Mouse (Mus musculus): ENCODE results near the gene Kirrel3. TPM values are rescaled to one million over a fixed set of nuclear protein-coding genes. Genes with fewer than 3 reads are reported as not detected.

Kirrel3 gene
- total and polyA plus RNA-seq, 3 experiments = 0.35 to 0.85 (median 0.48) TPM

DNA sequence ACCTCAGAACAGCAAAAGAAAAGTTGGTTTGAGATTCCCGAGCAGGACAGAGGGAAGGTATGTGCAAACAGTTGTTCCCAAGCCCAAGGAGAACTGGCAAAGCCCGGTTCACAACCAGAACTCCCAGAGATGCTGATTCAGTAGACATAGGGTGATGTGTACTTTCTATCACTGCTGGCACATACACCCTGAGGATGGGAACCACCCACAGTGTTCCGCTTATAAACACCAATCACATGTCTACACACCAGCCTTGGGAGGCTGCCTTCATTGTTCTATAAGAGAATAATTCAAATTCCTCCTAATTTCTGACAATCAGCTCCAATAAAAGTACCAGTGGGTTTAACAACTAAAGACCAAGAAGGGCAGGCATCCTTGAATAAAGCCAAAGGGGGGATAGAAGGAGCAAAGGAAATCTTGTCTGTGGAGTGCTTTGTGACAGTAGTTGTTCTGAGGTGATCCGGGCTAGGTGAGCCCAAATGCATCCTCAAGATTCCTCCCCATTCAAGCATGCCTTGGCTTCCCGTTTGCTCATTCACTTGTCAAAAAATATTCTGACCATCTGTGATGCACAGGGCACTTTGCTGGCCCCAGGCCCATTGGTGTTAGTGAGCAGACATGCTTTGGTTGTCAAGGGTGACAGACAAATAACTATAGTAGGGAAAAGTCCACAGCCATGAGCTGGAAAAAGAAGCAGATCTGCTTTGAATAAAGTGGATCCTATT, 266.5 kb downstream of the Kirrel3 start:
- DNase-seq = no peak

GRCm38 (mm10) chr9:34752801-34753170, 267.1 kb downstream of the Kirrel3 start:
- DNase-seq = peak; percentile 59

DNA sequence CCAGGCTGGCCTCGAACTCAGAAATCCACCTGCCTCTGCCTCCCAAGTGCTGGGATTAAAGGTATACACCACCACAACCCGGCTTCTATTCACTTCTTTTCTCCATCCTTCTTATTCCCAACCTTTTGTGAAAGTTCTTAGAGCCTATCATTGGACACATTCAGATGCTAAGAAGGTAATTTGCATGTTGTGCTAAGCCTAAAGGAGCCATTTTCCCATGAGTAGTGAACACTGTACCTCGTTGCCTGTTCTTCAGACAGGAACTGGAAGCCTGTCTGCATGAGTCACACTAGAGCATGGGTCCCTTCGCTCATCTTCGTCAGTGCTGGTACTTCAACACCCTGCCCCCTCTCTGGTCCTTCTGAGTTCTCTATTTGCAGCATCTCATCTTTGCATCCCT, 268.2 kb downstream of the Kirrel3 start:
- no peak for DNase-seq

DNA sequence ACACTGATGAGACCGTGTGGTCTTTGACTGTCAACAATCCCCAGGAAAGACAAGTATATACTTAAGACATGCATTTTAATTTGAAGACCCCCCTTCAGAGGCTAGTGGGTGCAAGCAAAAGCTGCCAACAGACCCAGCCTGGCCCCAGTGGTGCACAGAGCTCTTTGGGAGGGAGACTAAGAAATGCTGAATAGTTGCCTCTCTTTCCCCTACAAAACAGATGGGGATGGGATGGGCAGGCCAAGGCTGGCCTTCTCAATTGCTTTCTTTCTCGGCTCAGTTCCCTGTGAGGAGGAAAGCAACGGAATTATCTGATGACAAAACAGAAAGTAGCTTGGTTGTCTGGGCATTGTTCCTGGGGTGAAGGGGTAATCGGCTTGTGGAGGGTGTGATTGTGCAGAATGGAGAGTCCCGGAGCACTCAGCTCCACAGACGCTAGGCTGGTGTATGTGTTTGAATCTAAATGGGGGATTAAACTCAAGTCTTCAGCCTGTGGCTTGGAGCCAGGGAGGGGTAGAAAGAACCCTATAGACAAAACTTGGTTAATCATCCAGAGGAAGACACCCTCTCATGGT, 268.9 kb downstream of the Kirrel3 start:
- no peak for DNase-seq

DNA sequence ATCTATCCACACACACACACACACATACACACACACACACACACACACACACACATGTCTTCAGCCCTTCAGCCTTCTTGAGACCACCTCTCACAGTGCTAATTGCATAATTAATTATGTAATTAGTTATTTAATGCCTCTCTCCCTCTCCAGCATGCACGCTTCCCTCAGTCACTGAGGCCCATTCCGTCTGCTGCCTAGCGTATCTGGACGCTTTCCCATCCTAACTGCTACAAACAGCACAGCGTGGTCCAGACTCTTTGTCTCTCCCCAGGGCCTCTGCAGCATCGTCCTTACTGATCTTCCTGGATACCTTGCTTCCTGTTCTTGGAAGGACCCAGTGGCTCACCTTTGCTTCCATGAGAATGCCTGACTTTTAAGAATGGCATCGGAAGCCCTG, 270.4 kb downstream of the Kirrel3 start:
- DNase-seq = no peak

GRCm38 (mm10) chr9:34758925-34759324, 273.2 kb downstream of the Kirrel3 start:
- no peak for DNase-seq

DNA sequence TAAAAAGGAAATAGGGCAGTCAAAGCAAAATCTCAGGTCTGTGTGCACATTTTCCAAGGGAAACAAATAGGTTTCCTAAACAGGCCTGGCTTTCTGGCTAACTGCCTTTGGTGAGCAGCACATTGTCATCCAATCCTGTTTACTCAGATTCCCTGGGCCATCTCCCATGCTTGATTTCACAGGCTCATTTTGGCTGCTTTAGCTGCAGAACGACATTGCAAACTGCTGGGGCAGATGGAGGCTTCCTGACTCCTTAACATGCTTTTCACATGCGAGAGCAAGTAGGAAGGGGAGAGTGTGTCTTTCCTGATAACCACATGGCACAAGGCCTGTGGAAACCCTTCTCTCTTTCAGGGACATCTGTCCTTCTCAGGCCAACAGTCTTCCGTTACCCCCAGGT, 274.8 kb downstream of the Kirrel3 start:
- DNase-seq = no peak

- DNase-seq = no peak
These were observed 281.3 kb downstream of the Kirrel3 start for GRCm38 (mm10) chr9:34766792-34767623.

- DNase-seq = no peak
These were observed 283.3 kb downstream of the Kirrel3 start for GRCm38 (mm10) chr9:34768961-34769360.

- no peak for DNase-seq
These were observed 285.3 kb downstream of the Kirrel3 start for GRCm38 (mm10) chr9:34770951-34771350.

DNA sequence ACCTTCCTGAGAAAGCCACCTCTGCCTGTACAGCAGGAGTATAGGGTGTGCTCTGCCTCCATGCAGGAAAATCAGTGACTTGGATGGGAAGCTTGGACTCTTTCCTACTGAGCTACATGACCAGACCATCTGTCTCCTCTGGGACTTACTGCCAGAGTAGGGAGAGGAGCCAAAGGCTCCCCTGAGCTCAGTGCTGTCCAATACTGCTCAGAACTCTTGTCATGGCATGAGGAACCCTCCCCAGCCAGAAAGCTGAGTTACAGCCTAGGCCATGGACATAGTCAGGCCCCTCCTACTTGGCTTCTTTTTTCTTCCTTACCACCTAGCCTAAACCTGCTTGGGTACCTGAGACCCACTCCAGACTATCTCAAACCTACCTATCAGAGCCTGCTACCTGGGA, 285.7 kb downstream of the Kirrel3 start:
- no peak for DNase-seq

- no peak for DNase-seq
These were observed 286.3 kb downstream of the Kirrel3 start for GRCm38 (mm10) chr9:34772022-34772437.

- no peak for DNase-seq
These were observed 295.7 kb downstream of the Kirrel3 start for GRCm38 (mm10) chr9:34781356-34781755.

GRCm38 (mm10) chr9:34787915-34788314, 302.2 kb downstream of the Kirrel3 start:
- no peak for DNase-seq

DNA sequence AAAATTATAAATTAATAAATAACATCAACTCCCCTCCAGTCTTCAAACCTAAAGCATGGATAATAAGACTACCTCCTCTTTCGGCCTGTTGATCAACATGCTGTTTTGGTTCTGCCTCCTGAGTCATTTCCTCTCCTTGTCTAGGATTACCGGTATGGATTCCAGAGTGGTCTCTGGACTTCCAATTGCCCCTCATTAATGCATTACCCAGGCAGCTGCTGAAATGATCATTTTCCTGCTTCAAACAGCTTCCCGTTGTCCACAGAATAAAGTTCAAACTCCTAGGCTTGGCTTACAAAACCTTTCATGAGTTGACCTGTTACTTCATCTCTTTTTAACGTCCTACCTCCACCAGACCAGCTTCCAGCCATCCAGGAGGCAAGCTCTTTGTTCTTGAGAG, 309.5 kb downstream of the Kirrel3 start:
- no peak for DNase-seq

DNA sequence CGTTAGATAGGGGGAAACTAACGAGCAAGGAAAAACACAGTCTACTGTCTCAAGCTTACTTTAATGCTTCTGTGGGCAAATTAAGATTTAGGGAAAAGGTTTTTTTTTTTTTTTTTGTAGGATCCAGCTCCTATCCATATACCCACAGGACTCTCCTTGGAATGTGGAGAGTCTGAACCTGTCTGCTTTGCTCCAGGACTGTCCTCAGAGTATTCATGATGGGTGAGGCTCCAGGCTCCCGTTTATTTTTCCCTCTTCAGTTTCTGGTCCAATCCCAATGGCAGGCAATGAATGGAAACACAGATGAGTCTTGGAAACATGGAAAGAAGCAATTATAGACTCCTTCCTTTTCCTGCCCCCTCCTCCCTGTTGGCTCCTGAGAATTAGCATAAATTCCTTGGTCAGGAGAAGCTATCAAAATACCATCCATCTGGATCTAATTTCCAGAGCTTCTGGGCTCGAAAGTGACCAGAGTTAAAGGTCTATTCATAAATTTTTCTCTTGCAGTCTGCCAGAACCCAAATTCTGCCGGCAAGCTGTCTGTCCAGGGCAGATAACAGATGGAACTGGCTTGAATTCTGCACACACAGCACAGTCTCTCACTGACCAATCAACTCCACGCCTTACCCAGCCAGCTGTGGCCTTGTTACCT, 312.1 kb downstream of the Kirrel3 start:
- DNase-seq = no peak

DNA sequence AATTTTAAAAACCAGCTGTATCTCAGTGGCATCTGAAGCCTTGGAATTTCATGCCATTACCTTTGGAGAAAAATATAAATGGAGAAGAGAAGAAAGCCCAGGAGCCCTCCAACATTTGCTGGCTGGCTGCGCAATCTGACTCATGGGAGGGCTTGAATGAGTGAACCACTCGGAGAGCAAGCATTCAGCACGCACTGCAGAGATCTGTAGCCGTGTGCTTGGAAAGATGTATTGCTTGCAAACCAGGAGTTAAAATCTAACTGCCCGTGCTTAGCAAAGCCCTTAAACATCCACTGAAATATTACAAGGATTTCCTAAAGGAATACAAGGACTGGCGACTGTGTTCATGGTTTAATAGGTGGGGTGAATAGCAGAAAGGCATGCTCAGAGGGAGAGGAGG, 316.0 kb downstream of the Kirrel3 start:
- DNase-seq = no peak

- no peak for DNase-seq
These were observed 321.2 kb downstream of the Kirrel3 start for GRCm38 (mm10) chr9:34806854-34807253.

DNA sequence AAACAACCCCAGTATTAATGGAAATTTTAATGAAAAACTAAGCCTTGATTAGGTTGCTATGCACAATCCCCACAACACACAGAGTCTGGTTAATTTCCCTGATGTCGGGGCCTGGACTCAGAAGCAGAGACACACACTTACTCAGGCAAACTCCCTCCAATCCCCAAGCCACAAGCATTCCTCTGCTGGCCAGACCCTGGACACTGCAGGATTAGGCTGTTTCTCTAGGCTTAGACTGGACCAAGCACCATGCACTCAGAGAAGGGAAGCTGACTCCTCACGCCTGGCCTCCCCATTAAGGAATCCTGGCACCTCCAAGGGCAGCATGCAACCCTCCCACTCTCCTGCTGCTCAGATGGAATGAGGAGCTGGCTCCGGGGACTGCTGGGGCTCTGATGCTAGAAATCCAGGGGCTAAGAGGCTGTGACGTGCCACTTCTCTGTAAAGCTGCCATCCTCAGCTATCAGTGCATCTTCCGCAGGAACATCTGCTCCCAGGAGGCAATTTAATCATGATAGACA, 324.4 kb downstream of the Kirrel3 start:
- no peak for DNase-seq

DNA sequence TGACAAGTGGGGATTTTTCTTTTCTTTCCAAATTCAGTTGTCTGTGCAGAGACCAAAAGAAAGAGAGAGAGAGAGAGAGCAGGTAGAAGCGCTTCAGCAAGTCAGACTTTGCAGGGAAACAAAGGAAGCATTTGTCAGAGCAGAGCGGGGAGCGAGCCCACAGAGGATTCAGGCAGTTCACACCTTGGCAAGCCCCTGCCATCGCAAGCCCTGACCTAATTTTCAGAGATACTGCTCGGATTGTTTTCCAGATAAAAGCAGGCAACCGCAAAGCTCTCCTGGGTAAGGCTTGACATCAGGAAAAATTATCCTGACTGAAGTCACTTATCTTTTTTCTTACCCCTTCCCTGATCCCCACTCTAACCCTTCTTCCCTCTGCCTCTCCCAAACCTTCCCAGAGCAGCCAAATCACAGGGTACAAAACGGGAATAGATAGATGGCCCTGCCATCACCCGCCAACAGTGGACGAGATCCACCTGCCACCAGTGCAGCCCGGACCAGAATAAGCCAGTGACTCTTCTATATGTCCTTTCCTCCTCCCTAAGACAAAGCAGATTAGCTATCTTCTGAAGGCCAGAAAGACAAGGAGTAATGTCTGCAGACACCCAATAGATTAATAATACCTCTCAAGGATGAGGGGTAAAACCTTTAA, 332.8 kb downstream of the Kirrel3 start:
- DNase-seq = no peak

DNA sequence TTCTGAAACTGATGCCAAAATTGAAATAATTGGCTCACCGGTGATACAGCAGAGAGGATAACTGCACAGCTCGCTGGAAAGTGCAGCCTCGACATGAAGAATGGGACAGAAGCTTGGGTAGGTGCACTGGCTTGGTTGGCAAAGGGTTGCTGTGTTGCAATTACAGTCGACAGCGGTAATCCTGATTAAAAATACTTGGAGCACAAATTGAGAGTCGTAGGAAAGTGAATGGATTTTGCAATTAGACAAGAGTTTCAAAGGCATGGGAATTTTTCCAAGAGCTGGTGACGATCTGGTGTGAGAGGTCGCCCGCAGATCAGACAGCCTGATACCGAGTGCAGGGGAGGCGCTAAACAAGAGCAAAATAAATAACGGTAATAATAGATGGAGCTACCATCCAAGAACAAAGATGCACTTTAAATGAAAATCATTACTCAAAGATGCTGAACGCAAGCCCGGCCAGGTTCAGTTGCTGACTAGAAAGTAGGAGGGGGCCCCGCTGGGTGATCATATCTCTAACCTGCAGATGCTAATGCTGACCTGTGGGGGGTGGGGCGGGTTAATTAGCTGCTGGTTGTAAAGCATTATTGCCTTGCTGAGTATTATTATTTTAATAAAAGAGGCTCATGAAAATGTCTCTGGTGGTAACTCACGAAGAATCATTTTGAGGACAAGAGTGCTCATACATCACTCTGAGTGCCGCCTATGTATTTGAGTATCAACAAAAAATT, 338.8 kb downstream of the Kirrel3 start:
- DNase-seq = peak; percentile 3
